Mouse (Mus musculus) cortical plate, adult 2 months (tissue): ENCODE measurements around the gene Frmd8. TPM values are rescaled to one million over a fixed set of nuclear protein-coding genes. Genes with fewer than 3 reads are reported as not detected.
A peak's percentile ranks its signal among the peaks of the same experiment; 100 is the strongest.

Source experiments
- H3K27ac ChIP-seq: fragments of 200-500 bp; 2 replicates; pipeline ENCODE4 v1.5.1; 2012; ENCODE audit warnings: low read length, control low read depth, inconsistent platforms; ENCODE audit not compliant: insufficient read depth
- H3K4me1 ChIP-seq: fragments of 200-500 bp; 2 replicates; pipeline ENCODE4 v1.6.1; 2011; ENCODE audit warnings: low read length; ENCODE audit not compliant: control insufficient read depth, insufficient read depth
- H3K4me3 ChIP-seq: fragments of 200-500 bp; 2 replicates; pipeline ENCODE4 v1.5.1; 2011; ENCODE audit warnings: mild to moderate bottlenecking, low read length, control low read depth; ENCODE audit not compliant: insufficient read depth
- CTCF ChIP-seq: fragments of 200-500 bp; IDR thresholded peaks from 2 replicates; pipeline ENCODE4 v1.5.1; 2011; ENCODE audit warnings: mild to moderate bottlenecking, control low read depth, low read length; ENCODE audit not compliant: insufficient read depth; ENCODE audit errors: extremely low read depth
- POLR2A ChIP-seq: fragments of 200-500 bp; IDR thresholded peaks from 2 replicates; pipeline ENCODE4 v1.6.1; 2011; ENCODE audit warnings: mild to moderate bottlenecking, low read length, control low read depth; ENCODE audit not compliant: insufficient read depth; ENCODE audit errors: extremely low read depth
- polyA plus RNA-seq: library from polyadenylated mRNA; depleted of rRNA; stranded (reverse); fragments of >200 nt; gene quantifications from 2 replicates; pipeline ENCODE4 v1.2.3, GENCODE M21; 2012

Gene Frmd8
- polyA plus RNA-seq, 1 experiment = 22.1 TPM

DNA sequence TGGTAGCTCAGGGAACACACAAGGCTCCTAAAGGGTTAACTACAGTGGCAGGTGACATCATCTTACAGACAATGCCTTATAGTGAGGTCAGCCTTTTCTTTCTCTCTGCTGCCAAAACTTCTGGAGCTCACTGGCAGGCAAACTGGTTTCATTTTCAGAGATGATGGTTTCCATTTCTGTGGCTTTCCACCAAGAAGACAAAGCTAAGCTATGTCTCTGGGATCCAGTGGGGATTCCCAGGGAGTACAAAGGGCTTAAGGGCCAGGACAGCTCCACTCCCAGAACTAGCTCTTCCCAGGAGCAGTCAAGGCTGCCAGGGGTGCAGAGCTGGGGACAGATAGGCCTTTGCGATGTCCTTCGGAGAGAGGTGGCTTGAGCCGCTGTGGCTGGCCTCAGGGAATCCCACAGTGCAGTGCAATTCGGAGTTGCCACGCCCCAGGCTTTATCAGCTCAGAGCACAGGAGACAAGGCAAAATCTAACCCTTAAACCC lies 23.5 kb downstream of the Frmd8 start:
- Histone ChIP-seq H3K4me1 (peaks cover 12% of the 10 kb centered on the region), H3K4me3 (no peak overlapping the region), H3K27ac (no peak overlapping the region)
- no peak for TF ChIP-seq POLR2A
- no peak for TF ChIP-seq CTCF

DNA sequence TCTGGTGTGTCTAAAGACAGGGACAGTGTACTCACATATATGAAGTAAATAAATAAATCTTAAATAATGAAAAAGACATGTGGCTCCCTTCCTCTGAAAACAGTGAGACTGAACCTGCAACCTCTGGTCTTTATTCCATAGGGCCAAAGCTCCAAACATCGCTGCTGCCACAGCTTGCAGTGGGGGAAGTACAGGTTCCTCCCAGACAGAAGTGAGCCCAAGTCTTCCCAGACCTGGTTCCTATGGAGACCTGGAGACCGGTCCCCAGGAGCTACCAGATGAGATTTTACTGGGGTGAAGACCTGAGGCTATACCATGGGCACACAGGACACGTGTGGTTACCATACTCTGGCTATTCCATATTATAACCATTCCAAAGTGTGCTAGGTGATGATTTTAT lies 24.2 kb downstream of the Frmd8 start:
- Histone ChIP-seq H3K4me3 (no peak overlapping the region), H3K4me1 (peaks cover 12% of the 10 kb centered on the region), H3K27ac (no peak overlapping the region)
- TF ChIP-seq POLR2A = no peak
- no peak for TF ChIP-seq CTCF

DNA sequence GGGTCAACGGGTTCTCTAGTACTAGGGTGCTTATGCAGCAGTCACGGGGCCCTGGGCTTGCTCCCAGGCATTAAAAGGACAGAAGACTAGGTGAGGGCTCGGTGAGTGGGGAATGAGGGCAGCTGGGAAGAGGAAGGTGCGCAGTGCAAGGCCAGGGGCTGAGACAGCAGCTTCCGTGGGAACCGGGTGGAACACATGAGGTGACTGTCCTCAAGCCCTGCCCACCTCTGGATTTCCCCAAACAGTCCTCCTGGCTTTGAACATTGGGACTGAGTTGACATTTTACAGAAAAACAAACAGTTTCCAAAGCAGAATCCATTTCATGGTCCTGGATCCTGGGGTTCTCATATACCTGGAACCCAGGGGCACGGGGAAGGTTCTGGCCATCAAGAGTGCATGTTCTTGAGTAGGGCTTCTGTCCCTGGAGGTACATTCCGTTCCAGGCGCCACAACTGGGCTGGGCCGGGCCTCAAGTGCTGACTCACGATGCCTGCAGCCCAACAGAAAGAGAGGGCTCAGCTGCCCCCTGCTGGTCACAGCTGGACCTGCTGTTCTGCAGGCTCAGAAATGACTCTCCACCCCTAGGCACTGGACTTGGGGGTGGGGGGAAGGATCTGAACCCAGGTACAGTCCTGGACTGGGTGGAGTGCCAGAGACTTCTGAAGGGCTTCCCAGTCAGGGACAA lies 25.1 kb downstream of the Frmd8 start:
- Histone ChIP-seq H3K27ac (peak overlapping the region; percentile 96), H3K4me1 (peaks cover 12% of the 10 kb centered on the region), H3K4me3 (no peak overlapping the region)
- TF ChIP-seq POLR2A = peak; percentile 20; the same call in 1 of the 2 replicates
- TF ChIP-seq CTCF = peak; percentile 90

DNA sequence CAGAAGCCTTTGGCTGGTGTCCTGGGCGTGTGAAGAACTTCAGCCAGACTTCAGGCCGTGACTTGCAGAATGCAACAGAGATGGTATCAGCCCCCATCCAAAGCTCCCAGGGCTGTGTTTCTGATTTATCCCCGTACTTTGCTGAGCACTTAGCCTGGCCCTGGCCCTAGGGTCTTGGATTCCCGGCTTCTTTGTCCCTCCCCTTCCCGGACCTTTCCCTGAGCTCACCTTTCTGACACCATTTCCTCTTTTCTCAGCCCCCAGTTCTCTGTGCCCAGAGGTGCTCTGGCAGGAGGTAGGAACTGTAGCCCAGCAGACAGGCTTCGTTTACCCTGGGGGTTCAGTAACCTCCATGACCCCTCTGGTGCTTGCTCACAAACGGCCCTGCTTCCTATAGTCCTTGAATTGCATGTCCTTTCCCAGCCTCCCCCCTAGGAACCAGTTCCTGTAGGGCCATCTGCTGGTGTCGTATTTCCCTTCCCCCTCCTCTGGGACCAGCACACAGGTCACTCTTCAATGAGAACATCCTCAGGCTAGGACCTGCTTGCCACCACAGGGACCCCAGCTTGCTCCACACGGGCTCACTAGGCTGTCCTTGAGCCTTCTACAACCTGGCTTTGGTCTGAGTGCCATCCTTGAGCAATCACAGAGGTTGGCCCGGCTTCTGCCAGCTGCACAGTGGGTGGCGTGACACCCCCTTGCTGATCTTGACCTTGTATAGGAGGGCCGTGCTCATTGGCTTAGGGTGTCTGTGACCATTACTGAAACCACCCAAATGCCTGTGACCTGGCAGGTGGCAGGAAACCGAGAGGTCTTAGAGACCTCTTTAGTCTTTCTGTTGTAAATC lies 26.0 kb downstream of the Frmd8 start:
- H3K4me3 ChIP-seq = 0 out of 2 replicates have a peak overlapping the region, but pooled peaks have one; percentile 0
- TF ChIP-seq CTCF (no peak), POLR2A (no peak)
- H3K4me1 ChIP-seq = peaks cover 12% of the 10 kb centered on the region
- peak overlapping the region; percentile 96 for H3K27ac ChIP-seq

DNA sequence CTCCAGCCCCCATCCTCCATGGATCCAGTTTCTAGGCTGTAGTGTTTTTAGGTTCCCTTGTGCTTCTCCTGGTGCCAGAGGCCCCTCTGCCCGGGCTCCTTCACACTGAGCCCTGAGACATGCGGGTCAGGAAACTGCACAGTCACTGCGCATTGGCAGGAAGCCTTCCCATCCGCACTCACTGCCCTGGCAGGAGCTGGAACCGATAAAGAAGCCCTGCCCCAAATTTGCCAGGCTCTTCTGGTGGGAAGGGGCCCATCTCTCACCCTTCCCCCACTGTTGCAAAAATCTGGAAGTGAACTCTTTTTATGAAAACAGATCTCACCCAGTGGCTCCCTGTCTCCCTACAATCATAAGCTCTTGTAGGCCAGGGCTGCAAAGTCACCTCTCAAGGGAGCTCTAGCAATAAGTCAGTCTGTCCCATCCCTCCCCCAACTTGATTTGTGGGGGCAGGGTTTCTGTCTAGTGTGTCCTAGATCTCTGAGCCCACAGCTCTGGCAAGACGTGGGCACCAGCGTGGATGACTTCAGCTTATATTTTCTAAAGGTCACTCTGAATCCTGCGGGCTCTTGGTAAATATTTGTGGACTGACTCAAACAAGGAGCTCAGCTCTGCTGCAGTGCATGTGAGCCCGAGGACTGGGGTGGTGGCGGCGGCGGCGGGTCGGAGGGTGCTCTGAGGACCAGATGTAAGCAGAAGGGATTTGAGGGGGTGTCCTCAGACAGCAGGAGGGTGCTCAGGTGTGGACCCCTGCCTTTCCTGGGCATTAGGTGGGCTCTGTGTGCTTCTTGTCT lies 26.8 kb downstream of the Frmd8 start:
- H3K4me1 ChIP-seq = peaks cover 14% of the 10 kb centered on the region
- H3K4me3 ChIP-seq = no peak overlapping the region
- TF ChIP-seq CTCF (no peak), POLR2A (no peak)
- H3K27ac ChIP-seq = peak overlapping the region; percentile 96

DNA sequence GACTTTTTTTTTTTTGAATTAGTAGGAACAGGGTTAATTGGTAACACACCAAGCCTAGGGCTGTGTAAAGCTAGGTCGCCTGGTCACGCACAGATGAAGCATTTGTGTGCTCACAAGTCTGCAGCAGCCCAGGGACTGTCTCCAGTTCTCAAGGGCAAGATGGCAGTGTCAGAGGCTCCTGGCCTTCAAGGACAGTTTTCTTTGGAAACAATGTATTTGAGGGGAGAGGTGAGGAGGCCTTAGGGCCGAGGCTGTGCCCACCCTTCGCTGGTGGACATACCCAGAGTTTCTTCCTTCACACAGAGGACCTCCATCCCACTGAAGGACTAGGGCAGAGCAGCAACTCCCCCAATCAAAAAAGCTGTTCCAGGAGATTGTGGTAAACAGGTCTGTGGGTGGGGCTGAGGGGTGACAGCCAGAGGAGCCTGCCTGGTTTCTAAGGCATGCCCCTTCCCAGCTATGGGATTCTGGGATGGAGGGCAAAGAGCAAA lies 27.7 kb downstream of the Frmd8 start:
- TF ChIP-seq POLR2A (no peak), CTCF (no peak)
- Histone ChIP-seq H3K4me1 (peaks cover 14% of the 10 kb centered on the region), H3K27ac (peak overlapping the region; percentile 96), H3K4me3 (no peak overlapping the region)

DNA sequence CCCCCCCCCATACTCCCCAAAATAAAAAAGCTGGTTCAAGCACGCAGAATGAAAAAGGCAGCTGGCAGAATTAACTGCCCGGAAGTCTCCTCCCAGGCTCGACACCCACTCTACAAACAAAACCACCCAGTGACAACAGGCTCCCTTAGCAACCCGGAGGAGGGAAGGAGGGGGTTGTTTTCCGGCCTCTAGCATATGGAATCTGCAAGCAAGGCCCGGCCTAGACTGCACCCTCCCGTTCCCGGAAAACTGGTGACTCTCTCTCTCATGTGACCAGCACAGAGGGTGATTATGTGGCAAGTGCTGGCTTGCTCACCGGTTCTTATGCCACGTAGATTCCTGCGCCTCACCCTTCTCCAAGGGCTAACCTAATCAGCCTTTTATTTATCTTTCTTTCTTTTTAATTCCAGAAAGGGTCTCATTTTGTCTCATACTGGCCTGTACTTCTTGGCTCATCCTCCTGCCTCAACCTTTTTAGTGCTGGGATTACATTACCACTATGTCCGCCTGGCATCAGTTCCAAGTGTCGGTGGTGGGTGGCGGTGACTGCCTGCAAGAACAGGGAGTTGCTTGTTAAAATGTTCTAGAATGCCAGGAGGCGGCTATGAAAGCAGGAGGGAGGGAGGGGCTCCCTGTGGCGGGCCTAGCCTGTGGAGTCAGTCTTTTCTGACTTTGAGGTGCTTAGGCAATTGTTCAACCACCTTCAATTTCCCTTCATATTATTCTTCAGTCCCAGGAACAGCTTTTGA lies 28.3 kb downstream of the Frmd8 start:
- TF ChIP-seq CTCF = no peak
- peak; percentile 50 for TF ChIP-seq POLR2A
- H3K27ac ChIP-seq = peak overlapping the region; percentile 96
- peak overlapping the region; percentile 28 for H3K4me3 ChIP-seq
- H3K4me1 ChIP-seq = peaks cover 16% of the 10 kb centered on the region

DNA sequence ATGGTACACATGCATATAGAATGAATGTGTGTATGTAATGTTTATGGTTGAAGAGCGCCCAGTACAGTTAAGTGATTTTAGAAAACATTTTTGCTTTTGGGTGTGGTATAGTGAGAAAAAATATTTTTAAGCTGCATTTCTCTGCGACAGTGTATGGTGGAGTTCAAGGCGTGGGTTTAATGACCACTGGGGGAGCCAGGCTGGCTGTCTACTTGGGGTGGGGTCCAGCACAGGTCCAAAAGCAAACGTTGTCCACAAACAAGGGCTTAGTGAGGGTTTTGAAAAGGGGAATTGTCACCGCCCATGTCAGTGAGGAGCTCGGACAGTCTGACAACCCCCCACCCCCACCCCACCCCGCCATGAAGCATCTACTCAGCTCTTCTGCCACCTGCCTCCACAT lies 28.9 kb downstream of the Frmd8 start:
- H3K27ac ChIP-seq = peak overlapping the region; percentile 98
- TF ChIP-seq POLR2A = no peak
- H3K4me1 ChIP-seq = peaks cover 18% of the 10 kb centered on the region
- H3K4me3 ChIP-seq = peak overlapping the region; percentile 28
